Mouse (Mus musculus) natural killer cell, adult 2 months (primary cell): ENCODE results near the gene Pi4kb.
"Not testable (repeated sequence)": the region's sequence is repeated elsewhere in the genome, so short reads cannot be mapped to it uniquely, and the experiment has no call there.

Experiments
- DNase-seq, 2 experiments: peaks; one replicate each; pipeline ENCODE4 v3.0.0; 2022; ENCODE audit warnings: low spot score in 2 of 2

Gene Pi4kb

DNA sequence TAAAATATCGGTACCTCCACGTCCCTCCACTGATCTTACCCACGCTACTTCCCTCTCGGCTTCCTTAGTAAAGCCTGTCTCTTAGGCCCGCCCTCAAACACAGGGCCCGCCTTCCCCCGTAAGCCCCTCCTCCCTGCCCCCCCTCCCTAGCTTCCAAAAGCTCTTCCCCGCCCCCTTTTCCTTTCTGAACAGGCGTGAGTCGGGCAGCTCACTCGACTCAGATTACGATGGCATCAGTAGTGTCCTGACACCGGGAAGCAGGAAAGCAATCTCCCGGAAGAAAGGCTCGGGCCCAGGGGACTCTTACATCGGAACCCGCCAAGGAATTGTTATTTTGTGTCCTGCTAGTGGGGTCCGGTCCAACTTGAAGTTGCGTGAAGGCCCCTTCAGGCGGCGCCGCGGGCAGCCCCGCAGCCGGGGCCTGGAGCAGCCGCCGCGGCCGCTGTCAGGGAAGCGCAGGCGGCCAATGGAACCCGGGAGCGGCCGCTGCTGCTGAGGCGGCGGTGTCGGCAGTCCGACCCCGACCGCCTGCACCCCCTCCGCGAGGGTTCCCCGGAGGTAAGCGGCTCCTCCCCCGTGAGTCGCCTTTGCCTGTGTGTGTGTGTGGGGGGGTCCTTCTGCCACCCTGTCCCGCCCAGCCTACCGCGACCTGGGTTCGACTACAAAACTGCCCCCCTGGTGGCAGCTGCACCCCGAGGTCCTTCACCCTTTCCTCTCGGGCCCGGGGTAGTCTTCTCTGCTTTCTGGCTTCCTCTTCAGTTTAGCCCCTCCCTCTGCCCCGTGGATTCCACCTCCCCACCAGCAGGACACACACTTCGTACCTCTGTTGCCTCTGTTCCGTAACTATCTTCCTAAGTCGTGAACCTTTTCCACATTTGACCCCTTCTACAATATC lies at the start of gene Pi4kb:
Pi4kb (plus strand) TSS at position 204 of the 895 bp plus-strand sequence.
- peak; percentile 91 for DNase-seq

DNA sequence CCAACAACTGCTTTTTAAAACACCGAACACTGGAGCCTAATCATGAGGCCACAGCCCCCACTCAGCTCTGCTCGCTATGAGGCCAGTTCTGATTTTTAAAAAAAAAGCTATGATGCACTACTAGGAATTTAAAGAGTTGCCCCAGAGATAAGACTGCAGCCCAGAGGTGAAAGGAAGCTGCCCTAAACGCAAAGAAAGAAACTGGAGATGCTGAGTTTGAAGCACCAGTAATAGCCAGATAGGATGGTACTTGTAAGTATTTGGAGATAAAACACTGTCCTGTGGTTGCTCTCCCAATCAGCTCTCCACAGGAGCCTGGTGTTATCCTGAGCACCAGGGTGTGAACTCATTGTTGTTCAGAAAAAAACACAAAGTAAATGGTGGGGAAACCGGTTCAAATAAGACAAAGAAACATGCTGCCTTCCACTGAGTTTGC lies 48.2 kb upstream of the Pi4kb start:
- not testable (repeated sequence) for DNase-seq

DNA sequence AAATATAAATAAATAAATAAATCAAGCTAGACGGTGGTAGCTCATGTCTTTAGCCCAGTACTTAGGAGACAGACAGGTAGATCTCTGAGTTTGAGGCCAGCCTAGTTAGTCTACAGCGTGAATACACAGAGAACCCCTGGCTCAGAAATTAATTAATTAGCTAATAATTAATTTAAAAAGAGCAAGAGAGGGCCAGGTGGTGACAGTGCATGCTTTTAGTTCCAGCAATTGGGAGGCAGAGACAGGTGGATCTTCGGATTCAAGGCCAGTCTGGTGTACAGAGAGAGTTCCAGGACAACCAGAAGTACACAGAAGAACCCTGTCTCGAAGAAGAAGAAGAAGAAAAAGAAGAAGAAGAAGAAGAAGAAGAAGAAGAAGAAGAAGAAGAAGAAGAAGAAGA lies 45.6 kb upstream of the Pi4kb start:
- not testable (repeated sequence) for DNase-seq

DNA sequence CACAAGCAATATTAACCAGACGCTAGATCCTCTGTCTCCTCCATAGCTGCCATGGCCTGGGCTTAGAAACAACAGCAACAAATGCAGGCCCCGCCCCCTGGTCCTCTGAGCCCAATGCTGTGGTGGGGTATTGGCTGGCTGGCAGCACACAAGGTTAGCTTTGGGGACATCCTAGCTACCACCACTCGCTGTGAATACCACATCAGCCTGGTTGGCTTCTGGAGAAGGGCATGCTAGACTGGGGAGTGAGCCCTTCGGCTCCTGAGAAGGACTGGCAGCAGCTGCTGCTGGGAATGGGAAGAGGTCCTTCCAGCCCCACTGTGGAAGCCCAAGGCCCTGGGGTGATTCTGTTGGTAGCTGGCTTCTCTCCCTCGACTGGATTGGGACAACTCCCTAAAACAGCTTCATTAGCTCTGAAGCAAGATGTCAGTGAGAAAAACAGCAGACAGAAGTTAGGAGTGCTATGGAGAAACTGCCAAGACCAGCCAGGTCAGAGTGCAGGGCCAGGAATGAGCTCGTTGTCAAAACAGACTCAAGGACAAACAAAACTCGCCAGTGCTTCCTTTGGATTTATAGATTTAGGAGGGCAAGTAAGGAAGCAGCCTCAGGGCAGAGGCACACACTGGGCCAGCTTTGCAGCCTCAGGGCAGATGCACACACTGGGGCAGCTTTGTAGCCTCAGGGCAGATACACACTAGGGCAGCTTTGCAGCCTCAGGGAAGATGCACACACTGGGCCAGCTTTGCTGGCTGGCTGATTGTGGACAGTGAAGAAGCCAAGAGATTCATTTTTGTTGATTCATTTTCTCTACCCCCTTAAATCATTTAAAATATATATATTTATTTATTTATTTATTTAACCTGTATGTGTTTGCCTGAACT lies 43.9 kb upstream of the Pi4kb start:
- not testable (repeated sequence) for DNase-seq

DNA sequence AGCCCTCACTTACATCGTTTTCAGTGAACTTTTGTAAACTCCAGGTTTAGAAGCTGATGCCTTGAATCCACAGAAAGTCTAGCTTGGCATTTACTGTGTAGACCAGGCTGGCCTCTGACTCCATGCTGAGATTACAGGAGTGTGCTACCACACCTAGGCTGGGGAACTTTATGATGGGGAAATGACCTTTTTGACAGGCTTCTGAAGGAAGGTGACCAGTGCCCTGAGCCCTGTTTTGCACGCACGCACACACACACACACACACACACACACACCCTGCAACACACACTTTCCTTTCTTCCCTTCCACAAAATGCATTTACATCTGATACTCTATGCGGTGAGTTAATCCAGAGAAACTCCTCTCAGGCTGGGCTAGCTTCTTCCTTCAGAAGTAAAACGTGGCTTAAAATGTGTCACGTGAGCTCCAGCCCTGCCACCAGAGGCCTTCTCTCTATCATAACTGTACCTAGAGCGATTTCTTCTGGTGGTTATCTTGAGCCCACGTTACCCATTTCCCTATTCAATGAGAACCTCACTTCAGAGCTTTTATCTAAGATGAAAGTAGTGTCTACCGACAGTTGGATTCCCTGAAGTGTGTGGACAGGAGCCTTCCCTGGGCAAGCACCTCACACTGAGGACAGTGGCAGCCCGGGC lies 43.0 kb upstream of the Pi4kb start:
- DNase-seq: not testable (repeated sequence)

DNA sequence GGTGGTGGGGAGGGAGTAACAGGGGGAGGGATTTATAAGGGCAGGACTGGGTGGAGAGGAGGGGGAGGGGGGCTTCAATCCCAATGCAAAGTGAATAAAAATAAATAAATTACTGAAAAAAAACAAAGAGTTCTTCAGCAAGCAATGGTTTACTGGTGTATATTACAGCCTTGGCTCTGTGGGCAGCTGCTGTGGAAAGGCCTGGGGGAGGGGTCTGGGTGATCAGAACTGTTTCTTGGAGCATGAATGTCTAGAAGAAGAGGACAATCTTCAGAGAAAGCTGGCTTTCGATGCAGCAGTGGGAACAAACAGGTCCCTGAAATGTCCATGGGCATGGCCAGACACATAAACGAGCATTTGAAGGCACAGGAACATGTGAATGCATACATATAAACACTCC lies 42.3 kb upstream of the Pi4kb start:
- DNase-seq: not testable (repeated sequence)

DNA sequence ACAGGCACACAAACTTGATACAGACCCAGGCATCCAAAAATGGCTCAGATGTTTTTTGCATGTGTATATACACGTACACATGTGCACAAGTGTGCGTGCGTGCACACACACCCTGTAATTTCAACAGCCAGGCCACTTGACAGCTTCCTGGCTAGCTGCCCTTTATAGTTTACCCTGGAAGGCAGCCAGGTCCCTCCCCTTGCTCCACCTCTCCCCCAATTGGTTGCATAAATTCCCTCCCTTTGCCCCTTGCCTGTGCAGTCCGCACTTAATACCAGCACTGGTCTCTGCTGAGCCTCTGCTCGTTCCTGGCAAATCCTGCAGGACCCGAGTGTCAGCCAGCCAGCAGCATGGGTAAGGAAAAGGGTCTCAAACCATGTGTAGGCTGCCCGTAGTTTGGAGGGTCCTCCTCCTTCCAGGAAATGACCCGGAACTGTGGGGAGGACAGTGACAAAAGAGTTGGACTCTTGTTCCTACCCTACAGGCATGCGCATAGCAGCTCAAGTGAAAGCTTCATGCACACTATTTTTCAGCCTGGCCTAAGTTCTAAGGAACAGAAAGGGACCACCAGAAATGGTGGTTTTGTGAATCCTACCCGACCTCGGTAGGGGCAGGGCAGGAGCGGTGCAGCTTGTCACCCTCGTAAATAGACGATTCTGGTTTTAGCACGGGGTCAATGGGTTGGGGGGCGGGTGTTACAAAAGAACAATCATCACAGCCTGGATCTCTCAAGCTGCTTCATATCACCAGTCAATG lies 41.5 kb upstream of the Pi4kb start, which contains the start of gene Selenbp1:
Selenbp1 (plus strand) TSS at position 248 of the 756 bp plus-strand sequence.
- peak; percentile 30 to 50 for DNase-seq

DNA sequence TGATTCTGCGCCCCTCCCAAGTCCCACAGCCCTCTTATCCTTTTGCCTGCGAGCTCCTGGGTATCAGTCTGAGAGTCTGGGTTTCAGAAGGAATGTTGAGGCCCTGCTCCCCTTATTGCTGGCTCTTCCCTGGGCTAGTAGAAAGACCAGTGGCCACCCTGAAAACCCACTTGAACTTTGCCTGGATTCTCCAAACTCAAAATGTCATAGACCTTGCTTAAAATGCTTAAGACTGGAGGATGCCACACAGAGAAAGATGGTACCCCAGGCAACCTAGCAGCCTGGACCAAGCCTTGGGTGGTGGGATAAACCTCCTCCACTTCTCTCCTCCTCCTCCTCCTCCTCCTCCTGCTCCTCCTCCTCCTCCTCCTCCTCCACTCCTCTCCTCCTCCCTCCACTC lies 40.9 kb upstream of the Pi4kb start:
- DNase-seq: not testable (repeated sequence)

DNA sequence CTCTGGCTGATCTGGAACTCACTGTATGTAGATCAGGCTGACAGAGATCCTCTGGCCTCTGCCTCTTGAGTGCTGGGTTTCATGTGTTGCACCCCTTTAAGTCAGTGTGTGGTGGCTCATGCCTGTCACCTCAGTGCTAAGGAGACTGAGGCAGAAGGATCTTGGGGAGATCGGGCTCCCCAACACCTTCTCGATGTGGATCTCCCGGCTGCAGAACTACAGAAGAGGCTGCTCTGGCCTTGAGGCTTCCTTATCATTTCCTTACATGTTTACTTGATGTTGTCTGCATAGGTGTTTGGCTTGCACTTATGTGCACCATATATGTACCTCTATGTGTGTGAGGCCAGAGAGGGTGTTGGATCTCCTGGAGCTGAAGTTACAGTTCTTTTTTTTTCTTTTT lies 40.0 kb upstream of the Pi4kb start:
- DNase-seq: not testable (repeated sequence)

DNA sequence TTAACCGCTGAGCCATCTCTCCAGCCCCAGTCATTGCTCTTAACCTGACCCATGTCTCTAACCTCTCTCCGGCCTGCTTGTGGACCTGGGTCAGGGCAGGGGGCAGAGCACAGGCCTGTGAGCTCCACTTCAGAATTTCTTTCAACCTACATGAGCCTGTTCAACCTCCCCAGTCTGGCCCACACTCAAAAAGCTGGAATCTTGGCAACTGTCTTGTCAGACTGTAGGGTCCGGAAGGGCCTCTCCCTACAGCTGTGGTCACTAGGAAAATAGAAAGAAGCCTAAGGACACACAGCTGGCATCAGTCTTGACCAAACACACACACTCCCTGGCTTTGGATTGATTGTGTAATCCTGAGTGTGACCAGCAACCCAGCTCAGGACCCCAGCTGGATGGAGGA lies 39.2 kb upstream of the Pi4kb start:
- DNase-seq: not testable (repeated sequence)

DNA sequence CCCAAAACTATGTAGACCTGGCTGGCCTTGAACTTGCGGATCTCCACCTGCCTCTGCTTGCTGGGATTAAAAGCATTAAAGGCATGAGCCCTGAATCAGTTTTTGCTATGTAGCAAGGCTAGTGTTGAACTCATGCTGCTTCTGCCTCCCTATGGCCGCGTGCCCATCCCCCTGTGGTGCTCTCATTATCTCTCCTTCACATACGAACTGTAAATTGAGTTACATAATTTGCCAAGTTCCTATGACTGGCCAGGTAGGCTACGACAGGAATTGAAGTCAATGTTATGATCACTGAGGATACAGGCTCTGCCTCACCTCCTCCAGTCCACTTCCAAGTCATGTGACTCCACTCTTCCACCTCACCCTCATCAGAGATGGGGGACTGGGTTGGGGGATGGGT lies 38.4 kb upstream of the Pi4kb start:
- DNase-seq: not testable (repeated sequence)

DNA sequence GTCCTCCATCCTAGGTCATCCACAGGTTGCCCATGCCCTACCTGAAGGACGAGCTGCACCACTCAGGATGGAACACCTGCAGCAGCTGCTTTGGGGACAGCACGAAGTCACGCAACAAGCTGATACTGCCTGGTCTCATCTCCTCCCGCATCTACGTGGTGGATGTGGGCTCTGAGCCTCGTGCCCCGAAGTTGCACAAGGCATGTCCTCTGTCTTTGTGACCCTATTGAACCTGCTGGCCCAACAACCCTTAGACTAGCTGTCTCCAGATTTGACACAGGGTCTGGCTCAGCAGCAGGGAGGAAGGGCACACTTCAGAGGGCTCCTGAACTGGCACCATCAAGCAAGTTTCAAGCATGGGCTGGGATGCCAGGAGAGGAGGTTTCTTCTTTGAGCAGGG lies 37.3 kb upstream of the Pi4kb start:
- DNase-seq: not testable (repeated sequence)

DNA sequence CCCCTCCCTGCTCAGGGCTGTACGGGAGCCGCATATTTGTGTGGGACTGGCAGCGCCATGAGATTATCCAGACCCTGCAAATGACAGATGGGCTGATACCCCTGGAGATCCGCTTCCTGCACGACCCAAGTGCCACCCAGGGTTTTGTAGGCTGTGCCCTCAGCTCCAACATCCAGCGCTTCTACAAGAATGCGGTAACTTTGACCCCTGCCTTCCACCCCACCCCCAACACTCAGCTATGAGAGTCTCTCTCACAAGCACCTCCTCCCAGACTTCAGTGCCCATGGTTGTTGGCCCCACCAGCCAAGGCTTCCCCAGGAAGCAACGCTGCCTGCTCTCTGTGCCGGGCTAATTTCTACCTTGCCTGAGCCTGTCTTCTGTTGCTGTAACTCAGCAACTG lies 34.5 kb upstream of the Pi4kb start:
- DNase-seq: not testable (repeated sequence)

DNA sequence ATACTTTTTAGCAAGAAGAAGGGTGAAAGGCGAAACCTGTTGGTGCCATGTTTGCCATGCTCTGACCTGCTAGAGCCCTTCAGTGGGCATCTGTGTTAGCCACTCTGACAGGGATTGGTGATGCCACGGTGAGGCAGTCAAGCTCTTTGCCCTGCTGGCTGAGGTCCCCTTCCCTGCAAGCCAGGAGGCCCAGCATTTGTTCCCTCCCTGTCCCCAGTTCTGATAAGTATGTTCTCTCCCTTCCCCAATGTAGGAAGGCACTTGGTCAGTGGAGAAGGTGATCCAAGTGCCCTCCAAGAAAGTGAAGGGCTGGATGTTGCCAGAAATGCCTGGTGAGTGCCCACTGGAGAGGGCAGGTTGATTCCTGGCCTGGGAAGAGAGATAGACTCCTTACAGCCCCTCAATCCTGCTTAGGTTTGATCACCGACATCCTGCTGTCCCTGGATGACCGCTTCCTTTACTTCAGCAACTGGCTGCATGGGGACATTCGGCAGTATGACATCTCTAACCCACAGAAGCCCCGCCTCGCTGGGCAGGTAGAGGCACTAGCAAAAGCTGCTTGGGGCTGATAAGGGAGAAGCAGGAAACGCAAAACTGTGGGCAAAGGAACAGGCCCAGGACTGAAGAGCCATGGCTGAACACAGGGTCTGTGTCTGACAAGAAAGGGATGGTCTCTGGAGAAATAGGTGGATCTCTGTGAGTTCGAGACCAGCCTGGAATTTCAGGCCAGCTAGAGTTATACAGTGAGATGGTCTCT lies 32.1 kb upstream of the Pi4kb start:
- DNase-seq: not testable (repeated sequence)

DNA sequence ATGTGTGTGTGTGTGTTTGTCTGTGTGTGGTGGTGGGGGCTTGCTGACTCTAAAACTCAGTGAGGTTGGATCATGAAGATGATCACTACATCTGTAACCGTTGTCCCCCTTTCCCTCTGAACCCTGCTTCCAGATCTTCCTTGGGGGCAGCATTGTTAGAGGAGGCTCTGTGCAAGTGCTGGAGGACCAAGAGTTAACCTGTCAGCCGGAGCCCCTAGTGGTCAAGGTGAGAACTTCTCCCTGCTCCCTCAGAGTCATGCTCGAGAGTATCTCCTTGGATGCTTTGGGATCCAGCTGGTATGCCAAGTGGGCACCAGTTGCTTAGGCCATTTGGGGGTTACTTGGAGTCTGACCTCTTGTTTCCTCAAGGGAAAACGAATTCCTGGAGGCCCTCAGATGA lies 30.8 kb upstream of the Pi4kb start:
- not testable (repeated sequence) for DNase-seq

DNA sequence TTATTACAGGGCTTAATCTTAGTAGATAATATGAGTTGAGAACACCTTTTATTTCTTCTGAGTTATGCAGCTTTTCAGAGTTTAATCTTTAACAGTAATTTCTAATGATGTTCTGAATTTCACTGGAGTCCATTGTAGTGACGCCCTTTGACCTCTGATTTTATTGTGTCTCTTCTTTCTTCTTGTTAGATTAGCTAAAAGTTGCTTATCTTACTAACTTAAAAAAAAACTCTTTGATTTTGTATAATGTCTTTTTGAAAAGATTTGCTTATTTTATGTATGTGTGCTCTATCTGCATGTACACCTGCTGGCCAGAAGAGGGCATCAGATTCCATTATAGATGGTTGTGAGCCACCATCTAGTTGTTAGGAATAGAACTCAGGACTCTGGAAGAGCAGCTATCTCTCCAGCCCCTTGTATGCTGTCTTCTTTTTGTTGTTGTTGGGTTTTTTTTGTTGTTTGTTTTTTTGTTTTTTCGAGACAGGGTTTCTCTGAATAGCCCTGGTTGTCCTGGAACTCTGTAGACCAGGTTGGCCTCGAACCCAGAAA lies 26.4 kb upstream of the Pi4kb start:
- peak in 1 of 2 experiments; percentile 33 for DNase-seq

DNA sequence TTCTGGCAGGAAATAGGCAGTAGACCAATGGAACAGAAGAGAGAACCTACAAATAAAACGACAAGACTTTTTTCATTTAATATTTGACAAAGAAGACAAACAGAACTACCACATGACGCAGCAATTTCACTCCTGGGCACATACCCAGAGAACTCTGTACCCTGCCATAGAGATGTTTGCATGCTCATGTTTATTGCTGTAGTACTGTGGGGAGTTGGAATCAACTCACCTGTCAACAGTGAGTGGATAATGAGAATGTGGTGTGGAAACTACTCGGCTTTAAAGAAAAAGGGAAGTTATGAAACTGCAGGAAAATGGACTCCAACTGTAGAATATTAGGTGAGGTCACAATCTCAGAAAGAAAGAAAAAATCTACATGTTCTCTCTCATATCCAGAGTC lies 24.9 kb upstream of the Pi4kb start:
- no peak for DNase-seq

DNA sequence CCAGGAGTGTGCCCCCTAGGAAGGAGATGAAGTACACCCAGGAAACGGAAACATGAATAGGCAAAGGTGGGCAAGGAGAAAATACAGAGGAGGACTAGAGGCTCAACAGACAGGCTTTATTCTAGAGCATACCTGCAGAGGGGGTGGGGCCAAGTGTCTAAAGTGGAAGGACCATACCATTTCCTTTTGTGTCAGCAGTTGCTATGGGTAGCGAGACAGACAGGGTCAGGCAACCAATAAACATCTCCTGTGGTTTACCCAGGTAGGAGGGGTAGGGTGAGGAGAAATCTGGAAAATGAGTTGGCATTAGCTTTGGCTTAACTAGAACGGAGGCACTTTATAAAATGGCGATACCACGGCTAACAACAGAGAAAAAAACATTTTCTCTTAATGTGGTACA lies 21.7 kb upstream of the Pi4kb start:
- DNase-seq: peak; percentile 68 to 74

DNA sequence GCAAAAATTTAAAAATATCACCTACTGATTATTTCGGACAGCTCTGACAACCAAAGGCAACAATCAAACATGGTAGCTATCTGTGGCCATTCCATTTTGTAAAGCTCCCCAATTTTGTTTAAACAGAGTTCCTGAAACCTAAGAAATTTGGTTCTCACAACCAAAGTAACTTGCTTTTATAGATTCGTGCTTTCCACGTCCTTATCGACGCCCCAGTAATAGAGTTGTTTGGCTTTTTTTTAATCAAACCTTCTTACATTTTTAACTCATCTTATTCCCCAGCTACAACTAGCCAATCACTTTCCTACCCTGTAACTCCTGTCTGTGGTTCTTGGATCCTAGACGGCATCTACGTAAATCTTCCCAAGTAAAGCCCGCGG lies 21.2 kb upstream of the Pi4kb start:
- DNase-seq: no peak
